Mouse (Mus musculus): ENCODE results near the gene Banp.

Gene Banp

GRCm38 (mm10) chr8:122018046-122018831, 68.7 kb downstream of the Banp start:
- DNase-seq (ENCODE audit: low read depth) = no peak

- DNase-seq (ENCODE audit: low read depth) = no peak
These were observed 69.6 kb downstream of the Banp start for GRCm38 (mm10) chr8:122019162-122019561.

DNA sequence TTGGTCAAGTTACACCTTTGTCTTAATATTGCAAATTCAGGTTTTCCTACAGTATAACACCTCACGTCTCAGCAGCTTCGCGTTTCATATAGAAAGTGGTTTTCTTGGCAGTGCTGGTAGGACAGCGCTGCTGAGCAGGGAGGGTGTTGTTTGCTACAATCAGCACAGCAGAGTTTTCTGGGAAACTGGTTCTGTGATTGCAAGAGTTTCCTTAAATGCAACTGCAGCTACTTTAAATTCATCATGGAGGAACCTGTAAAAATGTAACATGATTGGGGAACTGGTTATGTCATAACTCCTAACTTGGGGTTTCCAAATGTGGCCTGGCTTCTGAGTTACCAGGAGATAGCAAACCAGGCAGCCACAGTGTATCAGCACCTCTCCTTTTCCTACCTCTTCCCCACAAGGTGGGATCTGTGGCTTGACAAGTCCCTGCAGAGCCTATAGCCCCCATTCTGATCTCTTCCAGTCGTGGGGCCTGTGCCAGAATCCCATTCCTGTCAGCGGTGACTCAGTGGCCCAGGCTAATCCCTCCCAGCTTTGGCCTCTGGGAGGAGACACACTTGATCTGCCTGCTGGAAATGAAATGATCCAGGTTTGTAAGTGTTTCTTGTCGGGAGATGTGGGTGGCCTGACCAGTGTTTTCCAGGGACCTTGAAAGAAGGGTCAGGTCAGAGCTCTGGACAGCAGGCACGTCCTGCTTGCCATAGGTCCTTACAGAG, 70.7 kb downstream of the Banp start:
- no peak for DNase-seq (ENCODE audit: low read depth)

DNA sequence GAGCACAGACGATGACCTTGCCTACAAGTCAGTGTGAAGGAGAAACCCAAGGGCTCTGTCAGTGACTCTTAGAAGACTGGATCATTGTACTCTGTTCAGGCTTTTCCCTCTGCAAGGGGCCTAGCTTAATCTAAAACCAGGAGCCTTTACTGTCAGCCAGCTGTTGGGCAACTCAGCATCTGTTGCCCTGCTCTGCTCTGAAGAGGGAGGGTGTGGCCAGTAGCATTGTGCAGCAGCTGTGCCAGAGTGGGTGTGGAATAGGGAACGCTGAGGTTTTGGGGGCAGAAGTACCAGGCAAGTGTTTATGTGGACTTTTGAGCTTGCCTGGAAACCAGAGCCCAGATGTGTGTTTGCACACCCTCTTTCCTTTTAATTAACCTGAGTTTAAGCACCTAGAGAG, 72.2 kb downstream of the Banp start:
- DNase-seq (ENCODE audit: low read depth) = no peak

GRCm38 (mm10) chr8:122022274-122022673, 72.7 kb downstream of the Banp start:
- no peak for DNase-seq (ENCODE audit: low read depth)

DNA sequence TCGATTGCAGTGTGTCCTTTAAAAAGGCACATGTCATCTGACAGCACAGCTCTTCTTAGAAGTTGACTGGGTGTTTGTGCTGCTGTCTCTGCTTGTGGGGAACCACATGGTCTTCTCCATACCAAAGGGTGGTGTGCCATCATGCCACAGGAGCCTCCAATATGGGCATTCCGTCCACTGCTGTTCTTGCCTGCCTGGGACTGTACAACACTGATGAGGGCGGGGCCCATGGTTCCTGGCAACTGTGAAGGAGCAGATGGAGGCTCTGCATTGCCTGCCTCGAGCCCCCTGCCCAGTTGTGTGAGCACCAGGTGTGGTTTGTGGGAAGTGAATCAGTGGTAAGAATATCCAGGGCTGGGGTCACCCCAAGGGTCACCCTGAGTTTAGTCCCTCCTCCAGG, 73.2 kb downstream of the Banp start:
- no peak for DNase-seq (ENCODE audit: low read depth)

DNA sequence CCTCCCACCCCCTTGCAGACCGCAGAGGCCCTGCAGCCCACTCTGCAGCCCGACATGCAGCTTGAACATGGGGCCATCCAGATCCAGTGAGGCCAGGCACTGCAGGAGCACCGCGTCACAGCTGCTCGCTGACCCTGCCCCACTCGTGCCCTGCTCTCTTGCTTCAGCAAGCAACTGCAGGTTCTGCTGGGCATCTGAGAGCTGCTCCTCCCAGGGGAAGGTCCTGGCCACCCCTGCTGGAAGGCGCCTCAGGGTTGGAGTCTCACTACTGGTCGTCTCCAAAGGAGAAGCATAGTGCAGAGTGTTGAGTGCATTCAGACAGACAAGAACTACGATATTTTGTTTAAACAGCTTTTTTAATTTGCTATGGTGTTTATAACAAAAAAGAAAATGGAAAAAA, 76.0 kb downstream of the Banp start:
- DNase-seq (ENCODE audit: low read depth) = no peak

DNA sequence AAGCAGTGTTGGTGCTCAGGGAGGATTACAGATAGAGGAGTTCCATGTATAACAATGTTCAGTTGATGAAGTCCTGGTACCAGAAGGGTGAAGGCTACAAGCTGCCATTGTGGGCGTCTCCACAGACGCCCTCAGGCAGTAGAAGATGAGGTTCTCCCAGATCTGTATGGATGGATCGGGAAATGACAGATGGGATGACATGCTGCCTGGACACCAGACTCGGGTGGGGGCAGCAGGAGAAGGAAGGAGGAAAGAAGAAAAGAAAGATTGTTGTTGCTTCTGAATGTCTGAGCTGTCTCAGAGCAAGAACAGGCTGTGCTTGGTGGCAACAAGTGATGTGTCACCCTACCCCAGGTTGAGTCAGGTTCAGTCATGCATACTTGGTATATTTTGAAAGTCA, 78.6 kb downstream of the Banp start:
- DNase-seq (ENCODE audit: low read depth) = no peak

DNA sequence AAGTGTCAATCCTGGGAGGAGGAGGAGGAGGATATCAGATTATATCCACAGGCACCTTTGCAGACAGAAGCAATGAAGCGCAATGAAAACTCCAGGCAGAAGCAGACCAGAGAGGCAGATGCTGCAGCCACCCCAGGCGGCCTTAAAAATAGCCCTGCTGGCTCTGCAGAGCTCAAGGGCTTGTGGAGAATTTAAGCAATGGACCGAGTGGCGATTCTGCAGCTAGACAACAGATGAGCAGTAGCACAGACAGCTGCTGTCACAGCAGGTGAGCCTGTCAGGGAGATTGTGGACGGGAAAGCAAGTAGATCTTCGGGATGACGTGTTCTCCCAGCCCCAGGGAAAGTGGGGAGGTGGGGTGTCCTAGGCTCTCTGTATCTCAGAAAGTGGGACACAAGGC, 81.4 kb downstream of the Banp start:
- DNase-seq (ENCODE audit: low read depth) = no peak

GRCm38 (mm10) chr8:122032741-122033140, 83.2 kb downstream of the Banp start:
- no peak for DNase-seq (ENCODE audit: low read depth)

DNA sequence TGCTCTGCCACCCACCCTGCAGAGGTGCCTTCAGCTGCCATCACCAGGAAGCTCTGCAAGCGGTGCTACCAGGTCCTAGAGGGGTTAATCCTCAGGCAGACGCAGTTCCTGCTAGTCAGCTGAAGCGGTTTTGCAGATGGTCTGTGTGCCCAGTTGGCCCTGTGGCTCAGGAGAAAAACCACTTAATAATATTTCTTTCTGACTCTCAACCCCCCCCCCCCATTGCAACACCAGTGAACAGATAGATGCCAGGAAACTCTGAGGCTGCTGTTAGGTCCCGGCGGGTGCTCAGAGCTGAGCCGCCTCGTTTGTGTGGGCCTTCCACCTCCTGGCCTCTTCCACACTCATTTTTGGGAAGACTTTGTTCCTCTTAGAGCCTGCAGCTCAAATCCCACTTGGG, 86.0 kb downstream of the Banp start:
- no peak for DNase-seq (ENCODE audit: low read depth)

GRCm38 (mm10) chr8:122036325-122036724, 86.8 kb downstream of the Banp start:
- DNase-seq (ENCODE audit: low read depth) = no peak

GRCm38 (mm10) chr8:122037279-122037678, 87.7 kb downstream of the Banp start:
- DNase-seq (ENCODE audit: low read depth) = no peak

- DNase-seq (ENCODE audit: low read depth) = no peak
These were observed 88.5 kb downstream of the Banp start for GRCm38 (mm10) chr8:122038076-122038475.

- no peak for DNase-seq (ENCODE audit: low read depth)
These were observed 89.9 kb downstream of the Banp start for GRCm38 (mm10) chr8:122039452-122039851.

GRCm38 (mm10) chr8:122047206-122047870, 97.8 kb downstream of the Banp start:
- no peak for DNase-seq (ENCODE audit: low read depth)

GRCm38 (mm10) chr8:122049266-122049665, 99.7 kb downstream of the Banp start:
- no peak for DNase-seq (ENCODE audit: low read depth)

GRCm38 (mm10) chr8:122049923-122050322, 100.4 kb downstream of the Banp start:
- DNase-seq (ENCODE audit: low read depth) = no peak

DNA sequence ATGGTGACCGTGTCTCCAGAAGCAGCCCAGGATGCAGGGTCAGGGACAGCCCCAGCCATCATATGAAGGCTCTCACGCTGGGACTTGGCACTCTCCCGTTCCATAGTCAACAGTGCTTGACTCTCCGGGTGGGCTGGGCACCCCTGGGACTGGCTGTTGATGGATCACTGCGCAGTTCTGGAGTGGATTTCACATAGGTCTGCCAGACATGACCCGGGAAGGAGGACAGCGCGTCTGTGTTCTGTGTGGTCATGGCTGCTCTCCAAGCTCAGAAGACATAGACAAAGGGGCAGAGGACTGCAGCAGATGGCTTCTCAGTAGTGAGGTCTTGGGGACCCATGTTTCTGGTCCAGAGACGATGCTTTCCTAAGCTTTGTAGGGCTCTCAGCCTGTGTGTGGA, 101.1 kb downstream of the Banp start:
- no peak for DNase-seq (ENCODE audit: low read depth)

GRCm38 (mm10) chr8:122055321-122055720, 105.8 kb downstream of the Banp start:
- no peak for DNase-seq (ENCODE audit: low read depth)

GRCm38 (mm10) chr8:122056113-122056512, 106.6 kb downstream of the Banp start:
- no peak for DNase-seq (ENCODE audit: low read depth)

DNA sequence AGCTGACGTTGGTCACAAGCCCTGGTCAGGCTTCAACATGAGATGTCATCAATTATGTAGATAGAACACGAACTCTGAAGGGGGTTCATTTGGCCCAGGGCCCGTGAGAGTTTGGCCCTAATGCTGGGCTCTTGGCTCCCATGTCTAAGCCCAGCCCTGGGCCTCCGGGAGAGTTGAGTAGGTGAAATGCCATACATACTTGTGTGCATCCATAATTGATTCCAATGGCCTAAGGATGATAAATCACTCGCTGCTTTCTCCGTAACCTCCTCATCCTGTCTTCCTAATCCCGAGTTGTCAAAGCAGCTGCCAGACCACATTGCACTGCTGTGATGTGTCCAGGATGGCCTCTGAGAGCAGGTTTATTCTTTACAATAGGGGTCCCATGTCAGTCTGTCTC, 107.3 kb downstream of the Banp start:
- DNase-seq (ENCODE audit: low read depth) = no peak

- no peak for DNase-seq (ENCODE audit: low read depth)
These were observed 109.0 kb downstream of the Banp start for GRCm38 (mm10) chr8:122058510-122058909.
